In genomic region chr1:154409051-154409450, GRCm38 (mm10) we compare ENCODE assay signal across 15 mouse cellular contexts.
"Had no signal": no experiment of that assay in that cellular context is flagged by ENCODE, and none has a peak within 500 bp of the region (broad histone marks: within the 10 kb centered on the region; RNA-seq: fewer than 3 reads in every experiment).

No protein-coding gene starts in this region.

- DNase-seq: heart, postnatal 10 days; heart, postnatal 14 days; heart, postnatal 4 days; kidney, adult 11 months; kidney, adult 18-20 months; kidney, adult 2 months; kidney, adult 8-10 months; kidney, adult 9 months; kidney, postnatal 10 days; kidney, postnatal 14 days; kidney, postnatal 25 days; kidney, postnatal 36 days; kidney, postnatal 4 days; layer of hippocampus, adult 9-11 months; layer of hippocampus, postnatal 36 days had no signal
